Mouse (Mus musculus): ENCODE measurements at regions not wholly inside any gene's neighbourhood (a gene's known extent, or its start where the extent isn't known, plus 50 kb on each side); places are given as distances from the start of the nearest gene placed in this dataset.

GRCm38 (mm10) chr8:89283105-89284096 is 239.4 kb upstream of the Sall1 start:
- no peak for DNase-seq (ENCODE audit: low spot score in 2 of 2)

- DNase-seq (ENCODE audit: low spot score in 2 of 2) = no peak
Observed at GRCm38 (mm10) chr8:89279844-89280243, 235.9 kb upstream of the Sall1 start.

- no peak for DNase-seq (ENCODE audit: low spot score in 2 of 2)
Observed at GRCm38 (mm10) chr8:89279142-89279541, 235.2 kb upstream of the Sall1 start.

GRCm38 (mm10) chr8:89273276-89273675 is 229.3 kb upstream of the Sall1 start:
- DNase-seq (ENCODE audit: low spot score in 2 of 2) = no peak

GRCm38 (mm10) chr8:89272381-89272815 is 228.4 kb upstream of the Sall1 start:
- DNase-seq (ENCODE audit: low spot score in 2 of 2) = no peak

- DNase-seq (ENCODE audit: low spot score in 2 of 2) = no peak
Observed at GRCm38 (mm10) chr8:89271381-89272355, 227.7 kb upstream of the Sall1 start.

GRCm38 (mm10) chr8:89270001-89270400 is 226.0 kb upstream of the Sall1 start:
- no peak for DNase-seq (ENCODE audit: low spot score in 2 of 2)

- DNase-seq (ENCODE audit: low spot score in 2 of 2) = no peak
Observed at GRCm38 (mm10) chr8:89261163-89261812, 217.3 kb upstream of the Sall1 start.

- no peak for DNase-seq (ENCODE audit: low spot score in 2 of 2)
Observed at GRCm38 (mm10) chr8:89259881-89260280, 215.9 kb upstream of the Sall1 start.

- DNase-seq (ENCODE audit: low spot score in 2 of 2) = no peak
Observed at GRCm38 (mm10) chr8:89246342-89246741, 202.4 kb upstream of the Sall1 start.

GRCm38 (mm10) chr8:89245131-89245751 is 201.3 kb upstream of the Sall1 start:
- no peak for DNase-seq (ENCODE audit: low spot score in 2 of 2)

GRCm38 (mm10) chr8:89241686-89242085 is 197.7 kb upstream of the Sall1 start:
- no peak for DNase-seq (ENCODE audit: low spot score in 2 of 2)

GRCm38 (mm10) chr8:89239626-89240025 is 195.7 kb upstream of the Sall1 start:
- DNase-seq (ENCODE audit: low spot score in 2 of 2) = no peak

GRCm38 (mm10) chr8:89234041-89234440 is 190.1 kb upstream of the Sall1 start:
- DNase-seq (ENCODE audit: low spot score in 2 of 2) = no peak

- DNase-seq (ENCODE audit: low spot score in 2 of 2) = no peak
Observed at GRCm38 (mm10) chr8:89232318-89232717, 188.4 kb upstream of the Sall1 start.

GRCm38 (mm10) chr8:89229144-89229543 is 185.2 kb upstream of the Sall1 start:
- no peak for DNase-seq (ENCODE audit: low spot score in 2 of 2)

GRCm38 (mm10) chr8:89220870-89221269 is 176.9 kb upstream of the Sall1 start:
- no peak for DNase-seq (ENCODE audit: low spot score in 2 of 2)

GRCm38 (mm10) chr8:89220381-89220780 is 176.4 kb upstream of the Sall1 start:
- DNase-seq (ENCODE audit: low spot score in 2 of 2) = no peak

- no peak for DNase-seq (ENCODE audit: low spot score in 2 of 2)
Observed at GRCm38 (mm10) chr8:89219156-89219555, 175.2 kb upstream of the Sall1 start.

GRCm38 (mm10) chr8:89217689-89218088 is 173.7 kb upstream of the Sall1 start:
- DNase-seq (ENCODE audit: low spot score in 2 of 2) = no peak

GRCm38 (mm10) chr8:89211931-89212330 is 168.0 kb upstream of the Sall1 start:
- DNase-seq (ENCODE audit: low spot score in 2 of 2) = no peak
